Mouse (Mus musculus): ENCODE results near the gene Fbxw9.

GRCm38 (mm10) chr8:85025098-85025932 lies 34.5 kb upstream of the Fbxw9 start, which contains the start of gene Asna1:
- TF ChIP-seq REST (IDR thresholded peaks at IDR 0.05; ENCODE audit: insufficient read depth, insufficient read length) (no peak), MAX (IDR thresholded peaks at IDR 0.05; ENCODE audit: low read depth) (no peak), CEBPB (IDR thresholded peaks at IDR 0.05; ENCODE audit: insufficient read depth, poor library complexity, severe bottlenecking) (no peak), POLR2AphosphoS2 (IDR thresholded peaks at IDR 0.05; ENCODE audit: insufficient read length, low read depth) (peak; percentile 49), USF1 (IDR thresholded peaks at IDR 0.05; ENCODE audit: low read depth) (peak; percentile 90), POLR2A (IDR thresholded peaks at IDR 0.05; ENCODE audit: insufficient read length, low read depth) (peak; percentile 59), TCF12 (IDR thresholded peaks at IDR 0.05; ENCODE audit: insufficient read depth, poor library complexity, severe bottlenecking) (no peak), MYOD1 (IDR thresholded peaks at IDR 0.05; ENCODE audit: control insufficient read depth in 1 of 3, insufficient read length in 2 of 3, low read depth in 2 of 3) (no peak)

All from myocyte (in vitro differentiated cells).